Mouse (Mus musculus): Measurements from ENCODE around the gene Uhrf1bp1l.

Gene Uhrf1bp1l

DNA sequence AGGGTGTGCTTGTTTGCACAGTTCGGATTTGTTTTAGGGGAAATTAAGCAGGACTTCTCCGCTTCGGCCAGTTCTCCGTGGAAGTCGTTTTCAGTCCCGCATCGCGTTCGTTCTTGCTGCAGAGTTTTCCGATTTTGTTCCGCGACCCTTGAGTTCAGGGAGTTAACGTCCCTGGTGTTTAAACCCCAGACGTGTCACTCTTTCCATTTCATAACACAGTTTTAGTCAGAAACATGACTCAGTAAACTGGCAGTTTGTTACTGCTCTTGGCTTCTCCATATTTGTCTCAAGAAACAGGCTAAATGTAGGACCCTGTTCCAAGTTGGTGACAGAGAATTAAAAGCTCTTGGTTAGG, 852 bp downstream of the Uhrf1bp1l start:
- peak; percentile 57 for DNase-seq (ENCODE audit: low read depth, low spot score)

DNA sequence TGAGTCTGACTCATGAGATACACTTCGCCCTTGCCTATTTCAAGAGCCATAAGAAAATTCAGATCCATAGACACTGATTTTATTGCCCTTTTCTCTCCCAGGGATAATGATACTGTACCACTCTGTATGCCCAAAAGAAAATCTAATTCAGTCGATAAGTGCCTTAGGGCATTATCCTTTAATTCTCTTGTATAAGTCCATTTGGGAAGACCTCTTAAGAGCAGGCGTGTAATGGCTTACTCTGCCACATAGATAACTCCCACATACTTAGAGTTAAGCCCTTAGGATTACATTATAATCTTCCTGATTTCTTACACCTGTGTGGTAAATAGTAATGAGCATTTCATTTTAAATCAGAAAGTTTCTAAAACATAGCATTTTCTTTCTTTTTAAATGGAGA, 1.8 kb downstream of the Uhrf1bp1l start:
- DNase-seq (ENCODE audit: low read depth, low spot score): no peak

DNA sequence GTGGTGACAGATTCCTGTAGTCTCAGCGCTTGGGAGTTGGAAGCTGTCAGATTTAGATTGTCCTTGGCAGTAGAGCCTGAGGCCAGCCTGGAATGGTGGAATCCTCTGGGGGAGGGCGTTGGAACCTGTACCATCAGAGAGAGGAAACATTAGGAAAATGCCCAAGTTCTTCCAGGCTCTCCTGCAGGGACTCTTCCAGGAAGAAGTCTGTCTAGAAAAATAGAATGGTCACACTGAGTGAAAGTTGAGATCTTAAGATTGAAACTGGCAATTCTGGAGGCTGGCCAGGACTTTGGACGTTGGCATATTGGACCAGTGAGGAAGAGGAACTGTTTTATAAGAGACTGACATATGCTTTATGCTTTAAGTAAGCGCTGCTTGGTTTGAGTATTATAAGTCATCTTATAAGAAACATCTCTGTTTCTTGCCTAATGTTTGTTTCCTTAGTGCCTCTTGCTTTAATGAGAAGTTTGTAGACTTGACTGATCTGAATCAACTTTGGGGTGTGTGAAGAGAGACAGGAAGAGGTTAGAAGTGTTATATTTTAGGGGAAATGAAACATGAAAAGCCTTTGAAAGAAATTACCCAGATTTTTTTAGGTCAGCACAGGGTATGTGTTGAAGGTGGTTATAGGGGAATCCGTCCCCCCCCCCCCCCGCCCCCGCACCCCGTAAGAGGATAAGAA, 2.6 kb downstream of the Uhrf1bp1l start:
- peak; percentile 35 for DNase-seq (ENCODE audit: low read depth, low spot score)

DNA sequence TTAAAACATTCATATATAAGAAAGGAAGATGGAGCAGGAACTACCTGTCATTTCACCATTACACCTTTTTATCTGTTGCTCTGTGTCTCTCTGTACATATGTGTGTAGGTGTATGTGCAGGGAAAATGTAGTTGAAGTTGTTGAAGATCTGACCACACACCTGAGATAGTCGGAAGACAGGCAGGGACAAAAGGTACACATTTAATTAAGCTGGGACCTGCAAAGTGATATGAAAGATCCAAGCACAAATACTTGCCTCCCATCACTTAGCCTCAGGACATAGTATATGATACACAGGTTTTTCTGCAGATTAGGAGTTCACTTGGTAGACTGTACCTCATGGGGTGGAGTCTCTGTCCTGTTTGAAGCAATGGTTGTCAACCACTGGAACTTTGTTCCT, 3.1 kb downstream of the Uhrf1bp1l start:
- no peak for DNase-seq (ENCODE audit: low read depth, low spot score)

DNA sequence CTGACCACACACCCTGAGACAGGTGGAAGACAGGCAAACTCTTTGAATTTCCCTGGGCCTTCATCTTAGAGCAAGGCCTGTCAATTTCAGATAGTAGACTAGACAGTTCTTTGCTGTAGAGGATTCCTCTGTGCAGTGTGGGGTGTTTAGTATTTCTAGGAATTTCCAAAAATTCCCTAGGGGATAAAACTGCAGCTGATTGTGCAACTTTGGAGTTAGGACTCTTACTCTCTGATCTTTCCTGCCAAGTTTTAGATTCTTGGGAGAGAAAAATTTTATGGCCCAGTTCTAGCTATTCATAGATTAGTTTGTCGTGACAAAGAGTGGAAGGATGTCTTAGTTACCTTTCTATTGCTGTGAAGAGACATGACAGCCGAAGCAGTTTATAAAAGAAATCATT, 3.8 kb downstream of the Uhrf1bp1l start:
- DNase-seq (ENCODE audit: low read depth, low spot score): no peak

DNA sequence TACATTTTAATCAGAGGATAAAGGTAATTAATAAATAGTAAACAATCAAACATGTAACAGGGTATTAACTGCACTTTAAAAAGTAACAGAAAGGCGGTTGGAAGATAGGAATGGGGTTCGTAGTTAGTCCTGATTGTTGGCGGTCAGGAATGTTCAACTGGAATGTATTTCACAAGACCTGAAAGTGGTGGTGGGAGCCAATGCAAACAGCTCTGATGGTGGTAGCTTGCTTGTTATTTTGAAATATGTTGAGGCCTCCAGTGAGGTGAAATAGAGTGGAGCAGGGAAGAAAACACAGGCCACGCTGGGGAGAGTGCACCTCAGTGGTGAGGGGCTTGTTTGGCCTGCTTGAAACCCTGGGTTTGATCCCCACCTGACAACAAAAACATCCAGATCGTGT, 6.3 kb downstream of the Uhrf1bp1l start:
- DNase-seq (ENCODE audit: low read depth, low spot score): no peak

DNA sequence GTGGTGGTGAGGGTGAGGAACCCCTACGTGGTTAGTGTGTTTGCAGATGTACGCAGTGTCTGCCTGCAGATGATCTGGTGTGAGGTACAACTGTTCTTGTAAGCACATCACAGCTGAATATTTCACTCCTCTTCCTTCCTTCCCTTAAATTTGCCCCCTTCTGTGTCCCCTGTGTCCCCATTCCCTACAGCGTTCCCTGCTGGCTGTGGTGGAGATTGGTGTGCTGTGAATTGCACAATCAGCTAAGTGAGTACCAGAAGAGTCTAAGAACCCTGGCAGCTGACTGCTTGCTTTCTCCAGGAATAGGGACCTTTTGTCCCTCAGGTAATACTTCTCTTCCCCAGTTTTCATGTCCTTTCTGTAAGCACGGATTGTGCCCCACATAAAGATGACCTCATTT, 10.4 kb downstream of the Uhrf1bp1l start:
- DNase-seq (ENCODE audit: low read depth, low spot score): no peak

DNA sequence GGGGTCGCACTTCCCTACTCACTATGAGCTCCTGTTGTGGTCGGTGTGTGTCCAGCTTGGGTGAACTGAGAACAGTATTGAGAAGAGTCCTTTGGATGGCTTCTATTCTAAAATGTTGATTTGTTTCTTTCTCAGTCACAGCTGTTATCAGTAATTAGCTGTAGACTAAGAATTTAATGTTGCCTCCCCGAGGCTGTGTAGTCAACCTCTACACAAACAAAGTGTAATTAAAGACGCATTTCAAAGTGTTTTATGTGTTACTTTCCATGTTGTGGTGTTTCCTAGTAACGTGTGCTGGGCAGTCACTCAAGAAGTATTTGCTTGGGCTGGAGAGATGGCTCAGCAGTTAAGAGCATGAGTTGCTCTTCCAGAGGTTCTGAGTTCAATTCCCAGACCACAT, 16.0 kb downstream of the Uhrf1bp1l start:
- DNase-seq (ENCODE audit: low read depth, low spot score): no peak

DNA sequence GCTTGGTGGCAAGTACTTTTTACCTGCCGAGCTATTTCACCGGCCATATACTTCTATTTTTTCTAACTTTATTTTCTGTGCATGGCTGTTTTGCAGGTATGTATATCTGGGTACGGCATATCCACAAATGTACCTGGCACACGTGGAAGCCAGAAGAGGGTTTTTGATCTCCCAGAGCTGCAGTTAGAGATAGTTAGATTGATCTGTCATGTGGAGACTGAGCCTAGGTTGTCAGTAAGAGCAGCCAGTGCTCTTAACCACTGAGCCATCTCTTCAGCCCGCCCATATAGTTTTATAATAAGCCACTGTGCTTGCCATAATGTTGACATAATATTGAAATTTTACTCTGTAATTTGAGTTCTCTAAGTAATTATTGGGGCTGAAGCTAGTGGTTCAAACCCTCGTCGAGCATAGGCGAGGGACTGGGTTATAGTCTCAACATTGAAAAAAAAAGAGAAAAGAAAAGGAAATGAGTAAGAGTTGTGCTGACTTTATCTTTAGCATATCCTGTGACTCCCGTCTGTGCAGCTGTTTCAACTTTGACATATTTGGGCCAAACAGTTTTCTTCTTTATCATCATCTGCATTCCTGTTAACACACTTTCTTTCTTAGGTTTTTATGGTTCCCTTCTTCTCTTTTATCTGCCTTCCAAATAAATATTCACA, 19.8 kb downstream of the Uhrf1bp1l start:
- no peak for DNase-seq (ENCODE audit: low read depth, low spot score)

DNA sequence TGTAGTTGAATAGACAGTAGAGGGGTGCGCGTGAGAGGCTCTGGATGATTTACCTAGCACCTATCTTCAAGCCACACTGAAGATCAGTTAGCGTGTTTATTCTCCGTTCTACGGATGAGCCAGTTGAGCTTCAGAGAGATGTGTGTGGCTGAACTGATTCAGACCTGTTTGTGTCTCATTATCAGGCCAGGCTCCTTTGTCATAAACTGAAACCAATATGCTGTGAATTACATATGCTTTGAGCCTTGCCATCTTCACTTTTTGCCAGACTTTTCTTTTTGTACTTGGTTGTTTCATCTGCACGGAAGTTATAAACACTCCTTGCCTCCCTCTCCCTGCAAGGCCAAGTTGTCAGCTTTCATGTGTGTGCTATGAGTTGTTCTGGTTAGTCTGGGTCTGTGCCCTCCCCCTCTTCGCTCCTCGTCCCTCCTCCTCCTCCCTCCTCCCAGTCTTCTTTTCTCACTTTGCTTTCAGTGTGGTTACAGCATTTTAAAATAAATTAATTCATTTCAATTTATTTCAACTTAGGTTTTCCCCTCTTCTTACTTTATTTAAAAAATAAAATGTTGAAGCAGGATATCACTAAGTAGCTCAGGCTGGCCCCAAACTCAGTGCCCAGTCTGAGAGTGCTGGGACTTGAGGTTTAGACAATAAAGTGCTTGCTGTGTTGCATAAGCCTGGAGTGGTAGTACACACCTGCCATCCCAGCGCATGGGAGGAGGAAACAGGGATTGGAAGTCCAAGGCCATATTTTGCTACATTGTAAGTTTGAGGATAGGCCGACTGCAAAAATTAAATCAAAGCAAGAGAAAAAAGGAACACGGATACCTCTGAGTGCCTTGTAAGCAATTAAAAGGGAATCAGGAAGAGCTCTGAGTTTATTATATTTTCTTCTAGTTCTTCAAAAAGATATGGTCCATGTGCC, 21.3 kb downstream of the Uhrf1bp1l start:
- DNase-seq (ENCODE audit: low read depth, low spot score): no peak

DNA sequence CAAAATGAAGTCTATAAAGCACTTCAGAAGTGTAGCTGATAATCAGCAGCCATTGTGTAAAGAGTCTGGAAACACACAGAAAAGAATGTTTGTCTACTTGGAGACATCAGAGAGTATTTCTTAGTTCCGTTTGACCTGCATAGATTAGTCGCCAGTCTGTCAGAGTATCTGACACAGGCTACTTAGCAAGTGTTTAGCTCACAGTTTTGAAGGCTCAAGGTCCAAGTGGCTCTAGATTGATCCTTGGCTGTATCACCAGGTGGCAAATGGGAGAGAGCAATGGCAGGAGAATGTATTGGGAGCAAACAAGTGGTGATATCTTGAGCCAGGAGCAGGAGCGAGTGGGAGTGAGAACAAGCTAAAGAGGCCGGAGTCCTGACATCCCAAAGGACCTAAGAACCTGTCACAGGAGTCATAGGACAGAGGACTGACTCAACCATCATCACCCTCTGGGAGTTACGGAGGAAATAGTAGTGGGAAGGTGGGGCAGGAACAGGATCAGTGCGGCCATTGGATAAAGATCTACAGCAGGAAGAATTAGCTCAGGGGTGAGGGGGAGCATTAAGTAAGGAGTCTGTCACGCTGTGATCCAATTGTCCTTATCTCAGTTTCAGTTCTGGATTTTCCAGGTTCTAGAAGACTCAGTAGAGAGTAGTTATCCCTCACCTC, 23.7 kb downstream of the Uhrf1bp1l start:
- no peak for DNase-seq (ENCODE audit: low read depth, low spot score)

DNA sequence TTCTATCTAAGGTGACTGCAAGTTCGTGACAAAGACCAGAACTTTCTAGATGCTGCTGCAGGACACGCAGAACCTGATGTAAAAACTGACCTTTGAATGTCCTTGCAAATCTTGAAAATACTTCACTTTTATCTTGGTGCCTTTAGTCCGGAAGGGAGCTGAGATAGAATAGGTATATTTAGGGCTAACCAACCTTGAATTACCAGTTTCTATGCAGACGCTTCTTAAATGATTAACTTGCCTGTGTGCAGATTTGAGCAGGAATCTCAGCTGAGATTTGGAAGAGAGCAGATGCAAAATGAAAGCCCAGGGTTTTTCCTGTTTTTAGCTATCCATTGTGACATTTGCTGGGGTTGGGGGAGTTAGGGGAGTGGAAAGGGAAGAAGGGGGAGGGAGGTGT, 24.3 kb downstream of the Uhrf1bp1l start:
- no peak for DNase-seq (ENCODE audit: low read depth, low spot score)

DNA sequence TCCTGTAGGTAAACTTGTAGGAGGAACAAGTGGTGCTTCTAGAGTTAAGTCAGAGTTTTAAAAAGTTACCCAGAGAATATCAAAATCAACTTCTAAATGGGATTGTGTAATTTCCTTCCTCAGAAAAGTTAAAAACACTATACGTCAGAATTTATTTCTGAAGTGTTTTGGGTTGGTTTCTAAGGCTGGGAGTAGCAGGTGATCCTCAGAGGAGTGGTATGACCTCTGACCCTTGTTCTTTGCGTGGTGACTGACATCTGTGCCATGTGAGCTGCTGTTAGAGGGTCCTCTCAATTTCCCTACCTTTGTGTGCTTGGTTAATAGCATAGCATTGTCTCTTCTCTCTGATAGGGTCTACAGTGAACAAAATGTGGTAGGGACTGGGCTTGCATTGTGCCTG, 27.1 kb downstream of the Uhrf1bp1l start:
- DNase-seq (ENCODE audit: low read depth, low spot score): no peak

DNA sequence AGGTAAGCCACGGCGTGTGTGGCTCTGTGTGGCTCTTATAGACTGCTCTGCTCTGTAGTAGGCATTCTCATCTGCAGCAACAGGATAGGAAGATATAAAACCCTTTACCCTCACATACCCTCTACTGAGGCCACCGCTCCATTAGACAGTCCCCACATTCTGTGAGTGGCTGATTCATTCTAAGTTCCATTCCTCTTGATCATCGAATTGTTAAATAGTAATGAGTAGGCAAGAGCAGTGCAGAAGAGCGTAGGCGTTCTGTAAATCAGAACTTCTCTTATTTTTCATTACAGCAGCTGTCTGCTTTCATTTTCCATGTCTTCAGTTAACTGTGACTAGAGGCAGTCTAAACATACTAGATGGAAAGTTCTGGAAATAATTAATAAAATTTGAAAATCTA, 31.2 kb downstream of the Uhrf1bp1l start:
- peak; percentile 54 for DNase-seq (ENCODE audit: low read depth, low spot score)

DNA sequence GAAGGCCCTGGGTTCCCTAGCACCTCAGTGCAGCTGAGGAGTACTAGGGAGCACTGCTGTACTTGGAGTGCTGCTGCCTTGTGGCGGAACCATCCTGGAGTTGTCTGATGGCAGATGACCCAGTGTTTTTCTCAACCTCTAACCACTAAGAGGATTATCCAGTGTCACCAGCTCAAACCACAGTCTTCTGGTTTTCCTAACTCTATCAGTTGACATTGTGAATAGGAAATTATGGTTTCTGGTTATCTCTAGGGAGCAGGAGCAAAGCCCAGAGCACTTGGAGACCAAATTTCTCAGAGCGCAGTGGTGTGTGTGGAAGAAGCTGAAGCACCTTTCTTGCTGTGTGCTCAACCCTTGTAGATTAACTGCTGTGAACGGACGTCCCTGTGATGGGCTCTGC, 47.1 kb downstream of the Uhrf1bp1l start:
- DNase-seq (ENCODE audit: low read depth, low spot score): no peak

DNA sequence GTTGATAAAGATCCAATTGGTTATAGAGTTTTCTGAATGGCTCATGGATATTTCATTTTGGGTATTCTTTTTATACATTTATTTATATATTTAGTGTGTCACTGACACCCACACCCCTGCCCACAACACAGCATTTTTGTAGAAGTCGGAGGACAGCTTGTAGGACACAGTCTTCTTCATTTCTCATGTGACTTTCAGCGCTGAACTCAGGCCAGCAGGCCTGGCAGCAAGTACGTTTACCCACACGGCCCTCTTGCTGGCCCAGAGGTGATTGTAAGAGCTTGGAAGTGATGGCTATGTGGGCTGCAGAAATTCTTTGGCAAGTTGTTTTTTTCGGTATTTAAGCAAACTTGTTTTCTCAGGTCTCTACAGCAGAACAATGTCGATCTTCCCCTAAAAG, 49.3 kb downstream of the Uhrf1bp1l start:
- peak; percentile 50 for DNase-seq (ENCODE audit: low read depth, low spot score)

DNA sequence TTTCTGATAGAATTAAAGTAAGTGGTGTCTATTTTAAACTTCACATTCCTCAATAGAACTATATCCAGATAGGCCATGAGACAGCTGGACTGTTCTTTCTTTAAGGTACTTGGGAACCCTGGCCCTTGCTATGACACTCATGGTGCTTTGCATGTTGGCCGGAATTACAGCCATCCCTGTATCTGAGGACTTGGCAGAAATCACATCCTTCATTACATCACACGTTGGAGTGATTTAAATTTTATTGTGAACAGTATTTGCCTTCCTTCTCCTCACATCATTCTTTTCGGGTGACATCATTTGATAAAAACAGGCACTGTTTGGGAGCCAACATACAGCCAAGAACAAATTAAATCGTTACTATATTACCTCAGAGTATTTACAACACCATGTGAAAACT, 74.4 kb downstream of the Uhrf1bp1l start:
- DNase-seq (ENCODE audit: low read depth, low spot score): no peak

DNA sequence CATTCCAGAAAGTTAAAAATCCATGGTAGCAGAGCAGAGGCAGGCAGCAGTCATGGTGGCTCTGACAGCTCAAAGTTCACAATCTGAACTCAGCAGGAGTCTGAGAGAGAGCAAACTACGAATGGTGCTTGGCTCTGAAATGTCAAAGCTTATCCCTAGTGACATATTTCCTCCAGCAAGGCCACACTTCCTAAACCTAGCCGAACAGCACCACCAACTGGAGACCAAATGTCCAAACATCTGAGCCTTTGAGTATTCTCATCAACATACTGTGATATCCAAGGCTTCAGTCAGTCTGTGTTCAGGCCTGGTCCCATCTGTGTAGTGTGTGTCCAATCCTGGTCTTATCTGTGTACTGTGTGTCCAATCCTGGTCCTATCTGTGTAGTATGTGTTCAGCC, 79.1 kb downstream of the Uhrf1bp1l start:
- DNase-seq (ENCODE audit: low read depth, low spot score): peak; percentile 63

DNA sequence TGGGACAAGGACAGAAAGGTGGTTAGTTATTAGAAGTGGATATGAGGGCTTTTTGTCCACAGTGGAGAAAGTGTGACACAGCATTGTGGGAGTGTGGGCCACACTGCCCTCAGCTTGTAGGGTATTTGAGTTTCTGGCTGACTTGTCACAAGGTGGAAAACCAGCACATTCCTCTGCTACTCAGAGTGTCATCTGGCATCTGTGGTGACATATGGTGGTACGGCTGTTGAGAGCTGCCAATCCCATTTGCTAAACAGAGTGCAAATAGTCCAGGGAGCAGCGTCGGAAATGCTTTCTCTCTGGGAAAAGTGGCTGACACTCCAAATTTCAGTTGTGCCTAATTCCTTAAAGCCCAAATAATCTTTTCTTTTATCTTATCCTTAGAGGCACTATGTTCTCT, 82.1 kb downstream of the Uhrf1bp1l start:
- peak; percentile 98 for DNase-seq (ENCODE audit: low read depth, low spot score)

DNA sequence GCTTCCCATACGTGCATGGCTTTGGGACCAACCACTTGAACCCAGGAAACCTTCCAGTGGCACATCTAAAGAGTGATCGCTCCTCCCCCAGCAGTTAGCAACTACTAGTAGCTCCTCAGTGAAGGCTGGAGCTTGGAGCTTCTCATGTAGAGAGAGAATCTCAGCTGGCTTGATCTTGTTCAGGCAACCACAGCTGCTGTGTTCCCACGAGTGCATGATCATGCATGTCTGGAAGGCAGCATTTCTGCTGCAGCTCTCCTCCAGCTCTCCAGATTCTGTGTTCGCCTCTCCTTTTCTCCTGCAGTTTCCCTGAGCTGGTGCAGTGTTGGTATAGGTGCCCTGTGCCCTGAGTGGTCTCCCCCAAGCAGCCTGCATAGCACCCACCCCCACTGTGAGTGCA, 87.5 kb downstream of the Uhrf1bp1l start:
- DNase-seq (ENCODE audit: low read depth, low spot score): no peak

DNA sequence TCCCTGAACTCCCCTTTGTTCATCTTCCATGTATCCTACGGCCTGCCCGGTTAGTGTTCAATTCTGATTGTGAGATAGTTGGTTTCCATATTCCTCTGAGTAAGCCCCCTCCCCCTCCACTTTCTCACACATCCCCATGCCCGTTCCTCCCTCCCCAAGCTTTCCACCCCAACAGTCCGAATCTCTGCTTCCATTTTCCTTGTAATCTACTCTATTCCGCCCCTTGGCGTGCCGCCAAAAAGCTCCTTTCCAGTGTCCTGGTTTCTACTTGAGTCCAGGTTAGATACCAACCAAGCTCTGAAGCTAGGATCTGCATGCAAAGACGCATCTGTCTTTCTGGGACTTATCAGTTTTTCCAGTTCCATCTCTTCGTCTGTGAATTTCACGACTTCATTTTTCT, 88.4 kb downstream of the Uhrf1bp1l start:
- DNase-seq (ENCODE audit: low read depth, low spot score): no peak

DNA sequence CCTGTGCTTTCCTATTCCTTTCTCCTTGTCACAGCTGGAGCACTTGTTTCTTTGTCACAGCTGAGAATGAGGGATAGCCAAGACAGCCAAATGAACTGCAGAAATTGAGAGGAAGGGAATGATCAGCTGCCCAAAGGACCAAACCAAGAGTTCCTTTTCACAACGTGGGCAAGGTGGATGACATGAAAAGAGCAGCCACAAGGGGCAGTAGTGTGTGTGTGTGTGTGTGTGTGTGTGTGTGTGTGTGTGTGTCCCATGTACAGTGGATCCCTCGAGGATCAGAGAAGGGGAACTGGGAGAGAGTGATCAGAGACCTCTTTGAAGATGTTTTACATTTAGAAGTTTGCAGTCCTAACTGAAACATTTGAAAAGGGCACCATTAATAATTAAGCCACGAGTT, 92.7 kb downstream of the Uhrf1bp1l start:
- DNase-seq (ENCODE audit: low read depth, low spot score): no peak
